Mouse (Mus musculus) brain, embryonic 14.5 days (tissue): Measurements from ENCODE around the gene Ucp1.

Experiments
- CTCF ChIP-seq: fragments of 200-500 bp; IDR thresholded peaks from 2 replicates; pipeline ENCODE4 v1.5.1; 2012; ENCODE audit warnings: inconsistent platforms, mild to moderate bottlenecking, moderate library complexity, borderline replicate concordance; ENCODE audit not compliant: insufficient read depth, insufficient read length; ENCODE audit errors: extremely low read depth
- POLR2A ChIP-seq: fragments of 200-500 bp; IDR thresholded peaks from 2 replicates; pipeline ENCODE4 v1.6.1; 2012; ENCODE audit warnings: mild to moderate bottlenecking, inconsistent platforms, borderline replicate concordance; ENCODE audit not compliant: poor library complexity, insufficient read depth, insufficient read length, severe bottlenecking; ENCODE audit errors: extremely low read depth

DNA sequence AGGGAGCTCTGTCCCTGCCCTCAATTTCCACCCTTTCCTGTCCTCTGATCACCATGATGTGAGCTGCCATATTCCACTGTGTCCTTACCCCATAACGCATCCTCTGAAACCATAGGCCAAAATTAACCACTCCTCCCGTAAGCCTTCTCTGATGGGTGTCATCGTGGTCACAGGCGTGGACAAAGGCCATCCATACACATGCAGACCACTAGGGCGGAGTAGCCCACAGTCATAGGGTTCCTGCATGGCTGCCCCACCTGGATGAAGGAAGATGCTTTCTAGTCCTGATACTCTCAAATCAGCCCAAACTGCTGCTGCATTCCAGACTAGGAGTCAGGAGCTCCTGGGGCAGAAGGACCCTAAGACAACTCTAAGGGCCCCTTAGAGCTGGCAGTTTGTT is 32.5 kb upstream of the Ucp1 start:
- TF ChIP-seq CTCF (no peak), POLR2A (no peak)
